Mouse (Mus musculus) megakaryocyte-erythroid progenitor cell, adult 5 weeks (primary cell): ENCODE results near the gene Mcm9. TPM values are rescaled to one million over a fixed set of nuclear protein-coding genes. Genes with fewer than 3 reads are reported as not detected.

Experiments
- polyA plus RNA-seq: library from polyadenylated mRNA; stranded (reverse); fragments of >175 nt; gene quantifications from 2 replicates; pipeline ENCODE4 v1.2.3, GENCODE M21; 2012

The Mcm9 gene
- 7.4 and 9.2 TPM in 2 replicates for polyA plus RNA-seq

GRCm38 (mm10) chr10:53630339-53630738 is at the start of gene Mcm9:
Mcm9 (minus strand) TSS chr10:53630439.

GRCm38 (mm10) chr10:53596677-53597120 is 33.5 kb downstream of the Mcm9 start, which contains the start of gene Asf1a:
Asf1a (plus strand) TSS chr10:53596757.

Other genes starting within 250 kb of the Mcm9 start
- 10.0 and 12.1 TPM in 2 replicates for gene Asf1a, start 33.7 kb downstream of the Mcm9 start, polyA plus RNA-seq
- 0.81 and 1.1 TPM in 2 replicates for gene Fam184a, start 120.7 kb upstream of the Mcm9 start, polyA plus RNA-seq